Mouse (Mus musculus) cerebellum, postnatal 36 days (tissue): ENCODE measurements around the gene Grid2ip.

Experiments
- DNase-seq, 2 experiments: peaks; one replicate each; pipeline ENCODE4 v3.0.0; 2021 to 2022; ENCODE audit warnings: mixed read lengths in 2 of 2

Grid2ip gene

GRCm38 (mm10) chr5:143356686-143357388, at the start of gene Grid2ip:
TSS of gene Grid2ip (plus strand) at chr5:143357338.
- DNase-seq, result no peak

GRCm38 (mm10) chr5:143308825-143309224, 48.3 kb upstream of the Grid2ip start:
- no peak for DNase-seq

GRCm38 (mm10) chr5:143309916-143310315, 47.2 kb upstream of the Grid2ip start:
- DNase-seq, result no peak

- peak; percentile 80 to 84 for DNase-seq
Observed at GRCm38 (mm10) chr5:143311886-143312285, 45.3 kb upstream of the Grid2ip start.

GRCm38 (mm10) chr5:143314183-143314729, 42.9 kb upstream of the Grid2ip start:
- DNase-seq, result no peak

- DNase-seq, result peak; percentile 92 to 94
Observed at GRCm38 (mm10) chr5:143314730-143315513, 42.2 kb upstream of the Grid2ip start, which contains the start of gene E130309D02Rik. TSS of gene E130309D02Rik (minus strand) at chr5:143315360.

- no peak for DNase-seq
Observed at GRCm38 (mm10) chr5:143315514-143315888, 41.6 kb upstream of the Grid2ip start.

GRCm38 (mm10) chr5:143316605-143317287, 40.4 kb upstream of the Grid2ip start:
- peak; percentile 37 to 41 for DNase-seq

- no peak for DNase-seq
Observed at GRCm38 (mm10) chr5:143317288-143317610, 39.9 kb upstream of the Grid2ip start.

GRCm38 (mm10) chr5:143328690-143329495, 28.2 kb upstream of the Grid2ip start, which contains the start of gene Zdhhc4:
TSS of gene Zdhhc4 (minus strand) at chr5:143329256.
- DNase-seq, result peak; percentile 94 to 95

GRCm38 (mm10) chr5:143333872-143334271, 23.3 kb upstream of the Grid2ip start:
- DNase-seq, result peak; percentile 79 to 85

GRCm38 (mm10) chr5:143334418-143335088, 22.6 kb upstream of the Grid2ip start:
- DNase-seq, result no peak

- no peak for DNase-seq
Observed at GRCm38 (mm10) chr5:143335089-143335460, 22.1 kb upstream of the Grid2ip start.

- DNase-seq, result no peak
Observed at GRCm38 (mm10) chr5:143336559-143336958, 20.6 kb upstream of the Grid2ip start.

GRCm38 (mm10) chr5:143339603-143340002, 17.5 kb upstream of the Grid2ip start:
- no peak for DNase-seq

GRCm38 (mm10) chr5:143346367-143346766, 10.8 kb upstream of the Grid2ip start:
- DNase-seq, result no peak

GRCm38 (mm10) chr5:143356017-143356416, 1.1 kb upstream of the Grid2ip start:
- DNase-seq, result no peak

- no peak for DNase-seq
Observed at GRCm38 (mm10) chr5:143357564-143357963, 426 bp downstream of the Grid2ip start.

- no peak for DNase-seq
Observed at GRCm38 (mm10) chr5:143359263-143359662, 2.1 kb downstream of the Grid2ip start.

- no peak for DNase-seq
Observed at GRCm38 (mm10) chr5:143360000-143360399, 2.9 kb downstream of the Grid2ip start.

GRCm38 (mm10) chr5:143361428-143361827, 4.3 kb downstream of the Grid2ip start:
- no peak for DNase-seq
